Mouse (Mus musculus) skeletal muscle tissue, adult 2 months (tissue): ENCODE results near the gene 1110008P14Rik.

Source experiments
- DNase-seq: peaks from one replicate; pipeline ENCODE4 v3.0.0-alpha.2; 2012; ENCODE audit warnings: low read depth, low spot score

Gene 1110008P14Rik

GRCm38 (mm10) chr2:32381775-32382223, at the start of gene 1110008P14Rik:
Gene 1110008P14Rik (minus strand): TSS chr2:32381938.
- DNase-seq = peak; percentile 91

- DNase-seq = peak; percentile 92
These were observed 49.3 kb upstream of the 1110008P14Rik start for GRCm38 (mm10) chr2:32430701-32431676.

- no peak for DNase-seq
These were observed 47.6 kb upstream of the 1110008P14Rik start for GRCm38 (mm10) chr2:32429215-32429891.

- no peak for DNase-seq
These were observed 46.6 kb upstream of the 1110008P14Rik start for GRCm38 (mm10) chr2:32428262-32428722.

GRCm38 (mm10) chr2:32427720-32428119, 46.0 kb upstream of the 1110008P14Rik start:
- DNase-seq = no peak

GRCm38 (mm10) chr2:32426141-32426540, 44.4 kb upstream of the 1110008P14Rik start:
- no peak for DNase-seq

DNA sequence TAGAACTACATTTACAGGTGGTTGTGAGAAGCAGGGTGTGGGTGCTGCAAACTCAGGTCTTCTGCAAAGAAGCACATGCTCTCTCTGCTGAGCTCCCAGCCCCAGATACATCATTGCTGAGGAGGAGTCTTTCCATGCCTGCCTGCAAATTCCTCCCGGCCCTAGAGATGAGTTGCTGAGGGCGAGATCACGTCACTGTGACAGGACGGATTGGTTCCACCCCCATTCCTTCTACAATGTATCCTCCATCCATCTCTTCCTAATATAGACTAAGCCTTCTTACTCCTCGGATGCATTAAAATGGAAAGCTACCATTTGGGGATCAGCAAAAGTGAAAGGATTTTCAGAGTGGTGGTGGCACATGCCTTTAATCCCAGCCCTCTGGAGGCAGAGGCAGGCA, 43.8 kb upstream of the 1110008P14Rik start:
- no peak for DNase-seq

- DNase-seq = no peak
These were observed 43.1 kb upstream of the 1110008P14Rik start for GRCm38 (mm10) chr2:32424796-32425195.

- DNase-seq = peak; percentile 97
These were observed 42.0 kb upstream of the 1110008P14Rik start for GRCm38 (mm10) chr2:32423481-32424331.

- peak; percentile 79 for DNase-seq
These were observed 40.1 kb upstream of the 1110008P14Rik start for GRCm38 (mm10) chr2:32421851-32422251.

DNA sequence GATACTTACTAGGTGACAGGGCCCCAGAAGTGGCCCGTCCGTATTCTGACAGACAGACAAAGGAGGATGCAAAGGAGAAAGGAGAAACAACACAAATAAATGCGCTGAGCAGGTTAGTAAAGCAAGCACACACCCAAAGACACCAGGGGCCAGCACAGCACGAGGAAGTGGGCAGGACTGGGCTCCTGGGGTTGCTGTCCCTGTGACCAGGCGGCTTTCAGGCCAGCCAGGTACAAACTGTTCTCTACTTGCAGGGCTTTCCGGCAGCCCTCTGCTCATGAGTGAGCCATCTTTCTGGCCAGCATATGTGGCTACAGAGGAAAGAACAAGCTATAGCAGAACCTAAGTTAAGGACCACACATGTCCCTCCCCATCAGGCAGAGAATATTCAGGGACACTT, 38.9 kb upstream of the 1110008P14Rik start:
- no peak for DNase-seq

DNA sequence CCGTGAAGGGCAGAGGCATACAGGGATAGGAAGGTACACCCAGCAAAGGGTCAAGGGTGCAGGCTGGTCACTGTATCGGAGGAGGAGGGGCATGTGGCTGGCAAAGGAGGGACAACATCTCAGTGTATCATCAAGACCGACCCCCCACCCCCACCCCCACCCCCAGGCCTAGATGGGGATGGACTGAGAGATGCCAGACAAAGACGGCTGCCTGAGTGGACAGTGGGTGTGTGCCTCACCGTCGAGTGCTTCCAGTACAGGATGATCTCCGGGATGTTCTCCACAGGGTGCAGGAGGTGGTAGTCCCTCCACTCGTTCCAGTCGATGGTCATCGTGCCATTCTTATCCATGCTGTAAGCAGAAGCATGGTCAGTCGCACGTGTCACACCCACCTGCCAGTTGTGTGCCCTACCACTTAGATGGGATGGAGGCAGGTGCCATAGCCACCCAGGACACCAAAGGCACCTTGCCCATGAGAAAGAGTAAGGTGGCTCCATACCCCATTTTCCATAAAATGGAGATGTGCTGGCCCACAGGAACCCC, 38.4 kb upstream of the 1110008P14Rik start:
- no peak for DNase-seq

GRCm38 (mm10) chr2:32419359-32419758, 37.6 kb upstream of the 1110008P14Rik start:
- peak; percentile 98 for DNase-seq

DNA sequence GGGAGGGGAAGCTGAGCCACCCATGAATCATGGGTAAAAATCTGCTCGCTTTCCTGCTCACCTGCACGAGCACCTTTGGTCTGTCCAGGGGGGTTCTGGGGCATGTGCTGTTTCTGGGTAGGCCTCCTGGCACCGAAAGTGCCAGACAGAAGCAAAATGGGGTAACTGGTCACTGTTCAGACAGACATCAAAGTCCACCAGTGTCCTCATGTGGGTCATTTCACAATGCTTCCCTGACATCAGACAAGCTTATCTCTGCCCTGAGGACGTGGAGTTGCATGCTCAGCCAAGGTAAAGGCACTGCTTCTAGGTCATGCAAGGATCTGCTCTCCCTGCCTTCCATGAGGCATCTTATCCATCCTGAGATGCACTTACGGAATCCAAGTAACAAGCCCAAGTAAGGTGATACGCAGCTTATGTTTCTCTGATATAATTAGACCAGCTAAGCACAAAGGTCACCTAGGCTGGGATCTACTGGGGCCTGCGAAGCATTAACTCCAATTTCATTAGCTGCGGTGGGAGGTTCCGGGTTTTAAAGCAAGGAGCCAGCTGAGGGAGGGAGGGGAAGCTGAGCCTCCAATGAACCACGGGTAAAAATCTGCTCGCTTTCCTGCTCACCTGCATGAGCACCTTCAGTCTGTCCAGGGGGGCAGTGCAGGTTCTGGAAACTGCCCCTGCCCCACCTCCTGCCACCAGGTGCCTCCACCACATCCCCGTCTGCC, 36.9 kb upstream of the 1110008P14Rik start:
- DNase-seq = peak; percentile 83

- no peak for DNase-seq
These were observed 35.7 kb upstream of the 1110008P14Rik start for GRCm38 (mm10) chr2:32417486-32417885.

DNA sequence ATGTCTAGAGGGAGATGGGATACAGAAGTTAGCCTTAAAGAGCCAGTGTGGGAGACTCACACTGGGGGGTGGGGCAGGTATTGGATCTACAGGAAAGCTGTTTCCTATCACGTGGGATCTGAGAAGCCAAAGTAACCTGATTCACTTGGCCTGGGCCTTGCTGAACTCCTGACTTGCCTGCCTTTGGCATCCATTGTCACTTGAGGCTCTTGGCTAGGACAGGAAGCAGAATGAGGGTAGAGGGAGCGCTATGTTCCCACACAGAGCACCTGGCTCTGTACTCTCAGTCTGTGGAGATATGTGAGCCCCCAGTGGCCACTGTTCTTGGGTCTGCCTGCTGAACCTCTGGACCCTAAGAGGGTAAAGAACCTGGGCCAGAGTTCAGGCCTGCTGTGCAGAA, 34.8 kb upstream of the 1110008P14Rik start:
- DNase-seq = peak; percentile 93

DNA sequence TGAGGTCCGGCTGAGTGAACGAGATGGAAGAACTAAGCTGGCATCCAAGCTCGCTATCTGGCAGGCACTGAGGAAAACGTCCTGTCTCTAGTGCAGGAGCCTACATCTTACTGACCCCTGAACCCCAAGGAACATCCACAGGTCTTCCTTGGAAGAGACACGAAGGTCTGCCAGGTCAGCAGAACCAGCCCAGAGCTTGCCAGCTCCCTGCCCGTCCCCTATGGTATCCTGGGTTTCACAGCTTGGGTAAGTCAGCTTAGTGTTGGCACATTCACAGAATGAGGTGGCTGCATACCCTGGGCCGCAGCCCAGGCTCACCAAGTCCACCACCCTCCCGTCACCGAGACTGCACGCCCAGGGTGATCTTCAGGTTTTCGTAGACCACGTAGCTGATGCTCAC, 34.1 kb upstream of the 1110008P14Rik start:
- peak; percentile 90 for DNase-seq

DNA sequence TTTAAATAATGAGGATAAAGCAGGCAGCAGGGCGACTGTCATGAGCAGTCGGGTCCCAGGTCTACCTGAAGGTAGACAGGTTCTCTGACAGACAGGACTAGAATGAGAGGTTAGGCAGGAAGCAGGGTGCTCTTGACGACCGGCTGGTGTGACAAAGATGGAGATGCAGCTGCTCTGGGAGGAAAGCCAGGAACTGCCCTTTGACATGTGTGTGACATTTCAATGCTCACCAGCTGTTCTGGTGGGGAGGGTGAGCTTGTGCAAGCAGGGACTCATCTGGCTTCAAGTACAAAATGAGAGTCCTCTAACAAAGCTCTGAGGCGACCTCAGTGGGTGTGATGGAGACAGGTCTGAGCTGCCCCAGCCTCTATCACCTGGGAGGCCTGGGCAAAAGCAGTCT, 32.2 kb upstream of the 1110008P14Rik start:
- DNase-seq = no peak

DNA sequence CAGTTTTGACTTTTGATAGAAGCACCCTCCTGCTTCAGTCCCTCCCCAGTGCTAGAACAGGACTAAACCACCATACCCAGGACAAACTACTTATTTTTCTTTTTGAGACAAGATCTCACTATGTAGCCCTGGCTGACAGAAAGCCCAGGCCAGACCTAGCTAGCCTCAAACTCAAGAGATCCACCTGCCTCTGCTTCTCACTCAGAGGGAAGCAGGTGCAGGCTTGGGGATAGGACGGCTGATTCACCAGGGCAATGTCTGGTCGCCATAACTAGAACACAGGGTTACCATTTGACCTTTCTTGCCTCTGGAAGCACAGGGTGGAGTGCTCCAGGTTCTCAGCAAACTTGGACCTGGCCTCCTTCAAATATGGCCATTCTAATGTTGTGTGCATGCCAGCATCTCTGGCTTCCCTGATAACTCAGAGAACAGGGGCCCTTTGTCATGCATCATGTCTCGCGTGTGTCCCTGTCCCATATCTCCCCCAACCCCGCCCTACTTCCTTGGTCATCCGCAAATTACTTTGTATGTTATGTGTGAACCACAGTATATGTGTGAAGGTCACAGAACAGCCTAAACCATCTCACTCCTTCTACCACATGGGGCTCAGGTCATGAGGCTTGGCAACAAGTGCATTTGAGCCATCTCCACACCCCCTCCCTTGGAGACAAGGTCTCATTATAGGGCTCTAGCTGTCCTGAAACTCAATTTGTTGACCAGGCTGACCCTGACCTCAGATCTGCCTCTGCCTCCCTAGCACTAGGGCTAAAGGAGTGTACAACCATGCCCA, 31.2 kb upstream of the 1110008P14Rik start:
- no peak for DNase-seq

DNA sequence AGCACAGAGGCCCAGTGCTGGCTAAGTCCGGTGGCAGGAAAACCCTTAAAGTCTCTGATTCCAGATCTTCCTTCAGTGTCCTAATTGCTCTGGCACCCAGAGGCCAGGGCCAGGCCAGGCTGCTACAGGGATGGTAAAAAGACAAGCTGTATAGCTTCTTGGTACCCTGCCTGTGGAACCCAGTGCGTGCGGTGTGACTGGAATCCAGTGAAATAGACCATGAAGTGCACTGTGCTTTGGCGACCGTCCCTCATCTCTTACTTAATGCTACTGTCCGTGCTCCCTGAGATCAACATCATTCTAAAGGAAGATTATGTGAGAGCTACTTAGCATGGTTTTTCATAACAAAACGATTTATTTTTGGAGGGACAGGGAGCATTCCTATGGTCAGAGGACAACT, 29.7 kb upstream of the 1110008P14Rik start:
- DNase-seq = no peak
